Mouse (Mus musculus) liver, embryonic 14.5 days (tissue): ENCODE data around the gene Mapk8ip1. TPM values are rescaled to one million over a fixed set of nuclear protein-coding genes. Genes with fewer than 3 reads are reported as not detected.
A peak's percentile ranks its signal among the peaks of the same experiment; 100 is the strongest.
"Not testable (repeated sequence)": the region's sequence is repeated elsewhere in the genome, so short reads cannot be mapped to it uniquely, and the experiment has no call there.

Experiments used
- ATAC-seq: fragments of 200-750 bp; cut with Nextera tagmentation; 2 replicates; pipeline ENCODE4 v1.8.0; 2017; ENCODE audit warnings: moderate number of reproducible peaks, mild to moderate bottlenecking, moderate library complexity; ENCODE audit not compliant: insufficient read depth
- DNase-seq, 3 experiments: peaks; one replicate each; pipeline ENCODE4 v3.0.0-alpha.2; 2012 to 2013; ENCODE audit warnings: low read depth in 3 of 3, low spot score in 3 of 3
- H3K27ac ChIP-seq: fragments of 300-500 bp; sonication (generic); 2 replicates; pipeline ENCODE4 v1.5.1; 2014; ENCODE audit warnings: moderate library complexity, mild to moderate bottlenecking, control low read depth, inconsistent platforms
- H3K27me3 ChIP-seq: fragments of 300-500 bp; sonication (generic); 2 replicates; pipeline ENCODE4 v1.6.1; 2014; ENCODE audit warnings: mild to moderate bottlenecking, low read length, moderate library complexity; ENCODE audit not compliant: control insufficient read depth, insufficient read depth
- H3K36me3 ChIP-seq: fragments of 300-500 bp; sonication (generic); replicated peaks from 2 replicates; pipeline ENCODE4 v1.6.1; 2014; ENCODE audit warnings: low read depth; ENCODE audit not compliant: control insufficient read depth, insufficient read depth
- H3K4me1 ChIP-seq, 2 experiments: fragments of 200-500 bp in 1 of 2; fragments of 300-500 bp in 1 of 2; sonication (generic) in 1 of 2; replicated peaks; 2 replicates each; pipeline ENCODE4 v1.6.1; 2012 to 2014; ENCODE audit warnings: antibody characterized with exemption in 1 of 2, inconsistent platforms in 1 of 2, low read length in 1 of 2; ENCODE audit not compliant: control insufficient read depth in 2 of 2, insufficient read depth in 2 of 2
- H3K4me2 ChIP-seq: fragments of 300-500 bp; sonication (generic); 2 replicates; pipeline ENCODE4 v1.6.1; 2014; ENCODE audit warnings: low read depth, mild to moderate bottlenecking, control low read depth, moderate library complexity
- H3K4me3 ChIP-seq, 2 experiments: fragments of 200-500 bp in 1 of 2; fragments of 300-500 bp in 1 of 2; sonication (generic) in 1 of 2; 2 replicates each; pipeline ENCODE4 v1.5.1; 2012 to 2014; ENCODE audit warnings: low read depth in 2 of 2, low read length in 2 of 2, mild to moderate bottlenecking in 2 of 2, control low read depth in 1 of 2, inconsistent platforms in 1 of 2, moderate library complexity in 1 of 2; ENCODE audit not compliant: insufficient read depth in 1 of 2
- H3K9ac ChIP-seq: fragments of 300-500 bp; sonication (generic); replicated peaks from 2 replicates; pipeline ENCODE4 v1.6.1; 2014; ENCODE audit warnings: mild to moderate bottlenecking, control low read depth, moderate library complexity
- H3K9me3 ChIP-seq: fragments of 300-500 bp; sonication (generic); 2 replicates; pipeline ENCODE4 v1.6.1; 2016; ENCODE audit warnings: low read length, mixed read lengths; ENCODE audit not compliant: control insufficient read depth
- CTCF ChIP-seq: IDR thresholded peaks from 2 replicates; pipeline ENCODE4 v1.5.1; 2016; ENCODE audit warnings: antibody characterized with exemption, low read depth, control low read depth
- EP300 ChIP-seq: IDR thresholded peaks from 2 replicates; pipeline ENCODE4 v1.6.1; 2016; ENCODE audit warnings: antibody characterized with exemption, low read depth
- WGBS: fragments of 180-500 bp; shearing (Covaris S2); extraction: QIAGEN DNeasy Blood & Tissue Kit; methylation state at CpG from one replicate; pipeline ENCODE4 v1.1.7; 2014; ENCODE audit not compliant: insufficient replicate concordance; 5-methylcytosine and 5-hydroxymethylcytosine counted together
- polyA plus RNA-seq, 2 experiments: library from polyadenylated mRNA; depleted of rRNA in 1 of 2; stranded (reverse) in 1 of 2; unstranded in 1 of 2; fragments of >200 nt; fragmentation: Nextera tagmentation in 1 of 2; extraction: Ambion mirVana in 1 of 2; gene quantifications; 2 replicates each; pipeline versions ENCODE4 v1.2.1 to v1.2.3; 2012 to 2014

Mapk8ip1 gene
- polyA plus RNA-seq, 2 experiments = 0.62 to 1.2 TPM

GRCm38 (mm10) chr2:92404737-92405136 is 3.7 kb upstream of the Mapk8ip1 start:
- TF ChIP-seq EP300 (no peak), CTCF (no peak)
- DNase-seq = no peak
- ATAC-seq = no peak
- Histone ChIP-seq H3K9ac (no peak overlapping the region), H3K4me1 (peaks cover 0 to 2% of the 10 kb centered on the region in 2 experiments; a peak in 1 of 4 replicates), H3K27me3 (peaks cover 13% of the 10 kb centered on the region), H3K9me3 (no peaks in the 10 kb centered on the region), H3K27ac (no peak overlapping the region), H3K4me2 (no peak overlapping the region), H3K36me3 (peaks cover 3% of the 10 kb centered on the region), H3K4me3 (no peak overlapping the region)
- WGBS = 75% methylated on average over 6 of the region's 6 CpGs

GRCm38 (mm10) chr2:92403776-92404319 is 2.8 kb upstream of the Mapk8ip1 start:
- no peaks in the 10 kb centered on the region for H3K9me3 ChIP-seq
- H3K4me1 ChIP-seq = peaks cover 0 to 2% of the 10 kb centered on the region in 2 experiments; a peak in 1 of 4 replicates

GRCm38 (mm10) chr2:92402591-92403326 is 1.7 kb upstream of the Mapk8ip1 start:
- TF ChIP-seq EP300 = no peak
- no peak for TF ChIP-seq CTCF
- ATAC-seq (no peak), DNase-seq (no peak)
- peaks cover 13% of the 10 kb centered on the region for H3K27me3 ChIP-seq
- no peak overlapping the region for H3K27ac ChIP-seq
- H3K4me3 ChIP-seq = no peak overlapping the region
- 68% methylated on average over 4 of the region's 4 CpGs for WGBS
- no peaks in the 10 kb centered on the region; the same call in 1 of the 2 replicates for H3K36me3 ChIP-seq
- no peak overlapping the region for H3K9ac ChIP-seq
- peaks cover 0 to 2% of the 10 kb centered on the region in 2 experiments; a peak in 1 of 4 replicates for H3K4me1 ChIP-seq
- no peaks in the 10 kb centered on the region for H3K9me3 ChIP-seq
- no peak overlapping the region for H3K4me2 ChIP-seq

More at GRCm38 (mm10) chr2:92403776-92404319, 2.8 kb upstream of the Mapk8ip1 start:
- Histone ChIP-seq H3K27me3 (peaks cover 13% of the 10 kb centered on the region), H3K36me3 (no peaks in the 10 kb centered on the region; the same call in 1 of the 2 replicates), H3K4me2 (no peak overlapping the region), H3K4me3 (no peak overlapping the region), H3K9ac (no peak overlapping the region), H3K27ac (no peak overlapping the region)
- WGBS = 79% methylated on average over 5 of the region's 5 CpGs
- no peak for DNase-seq
- TF ChIP-seq EP300 = no peak
- no peak for TF ChIP-seq CTCF
- ATAC-seq = no peak

- WGBS = 9% methylated on average over 22 of the region's 22 CpGs
- ATAC-seq (no peak), DNase-seq (no peak)
- Histone ChIP-seq H3K27ac (no peak overlapping the region), H3K4me1 (peaks cover 0 to 2% of the 10 kb centered on the region in 2 experiments; a peak in 1 of 4 replicates), H3K4me2 (peak overlapping the region; percentile 58), H3K27me3 (peaks cover 13% of the 10 kb centered on the region), H3K9me3 (no peaks in the 10 kb centered on the region), H3K36me3 (no peaks in the 10 kb centered on the region; the same call in 1 of the 2 replicates), H3K4me3 (peak overlapping the region in 1 of 2 experiments; percentile 51; a peak in 3 of 4 replicates), H3K9ac (no peak overlapping the region)
- TF ChIP-seq EP300 (no peak), CTCF (no peak)
These were observed 381 bp downstream of the Mapk8ip1 start for GRCm38 (mm10) chr2:92400682-92401081.

GRCm38 (mm10) chr2:92399877-92400276 is 1.2 kb downstream of the Mapk8ip1 start:
- 64% methylated on average over 3 of the region's 4 CpGs for WGBS
- H3K27me3 ChIP-seq = peaks cover 13% of the 10 kb centered on the region
- H3K9ac ChIP-seq, H3K4me2 ChIP-seq, H3K4me3 ChIP-seq, H3K36me3 ChIP-seq, ATAC-seq, H3K4me1 ChIP-seq, DNase-seq, H3K27ac ChIP-seq, H3K9me3 ChIP-seq: not testable (repeated sequence)
